Comparison of ENCODE assay signal across 11 mouse cellular contexts in genomic region chr10:41208860-41209377, GRCm38 (mm10).
DNase-seq lines count a peak whose midpoint lies in the region; ATAC-seq lines count a peak whose summit lies in the region.
"Had no signal": no experiment of that assay in that cellular context is flagged by ENCODE, and none has a peak within 500 bp of the region (broad histone marks: within the 10 kb centered on the region; RNA-seq: fewer than 3 reads in every experiment).

No protein-coding gene starts in this region.

- peaks cover 10% of the 10 kb centered on the region for H3K4me1 ChIP-seq in heart, embryonic 12.5 days (replicated peaks)
- H3K4me1 ChIP-seq in midbrain, embryonic 14.5 days (ENCODE audit: control insufficient read depth, insufficient read depth, low read length): peaks cover 13% of the 10 kb centered on the region
- H3K4me1 ChIP-seq: lung, embryonic 15.5 days had no signal

- H3K9me3 ChIP-seq in heart, embryonic 12.5 days (replicated peaks): no peaks in the 10 kb centered on the region
- H3K9me3 ChIP-seq in midbrain, embryonic 14.5 days (ENCODE audit: control insufficient read depth, low read length): no peaks in the 10 kb centered on the region
- H3K9me3 ChIP-seq: lung, embryonic 15.5 days had no signal

- intact Hi-C loops in heart, postnatal 14 days (cut with DNase I): no loop called here

- H3K36me3 ChIP-seq in heart, embryonic 12.5 days: no peaks in the 10 kb centered on the region
- no peaks in the 10 kb centered on the region for H3K36me3 ChIP-seq in midbrain, embryonic 14.5 days (ENCODE audit: control insufficient read depth, insufficient read depth, low read length)
- H3K36me3 ChIP-seq: lung, embryonic 15.5 days had no signal

- H3K4me3 ChIP-seq in heart, embryonic 12.5 days: no peak overlapping the region
- H3K4me3 ChIP-seq in midbrain, embryonic 14.5 days (replicated peaks; ENCODE audit: low read depth, low read length): no peak overlapping the region
- H3K4me3 ChIP-seq: lung, embryonic 15.5 days had no signal

- no peak overlapping the region for H3K9ac ChIP-seq in heart, embryonic 12.5 days
- H3K9ac ChIP-seq in midbrain, embryonic 14.5 days (replicated peaks; ENCODE audit: low read length): no peak overlapping the region
- H3K9ac ChIP-seq: lung, embryonic 15.5 days had no signal

- H3K4me2 ChIP-seq in heart, embryonic 12.5 days: no peak overlapping the region
- peak overlapping the region; percentile 11; the same call in 1 of the 2 replicates for H3K4me2 ChIP-seq in midbrain, embryonic 14.5 days (ENCODE audit: low read length)
- H3K4me2 ChIP-seq: lung, embryonic 15.5 days had no signal

- no peak for DNase-seq in heart, postnatal 14 days
- DNase-seq in NIH3T3 (ENCODE audit: low read depth) (peak; percentile 78), MN1 (ENCODE audit: low spot score) (no peak)
- peak; percentile 76 for DNase-seq in midbrain, embryonic 14.5 days
- DNase-seq in cerebellum, adult 11 months: no peak
- DNase-seq: cerebellum, adult 11-12 months; thymus, postnatal 4 days had no signal

- WGBS in heart, embryonic 12.5 days: 44% methylated on average over 6 of the region's 6 CpGs
- 33% methylated on average over 6 of the region's 6 CpGs for WGBS in midbrain, embryonic 14.5 days

- no peaks in the 10 kb centered on the region for H3K27me3 ChIP-seq in heart, embryonic 12.5 days (replicated peaks)
- no peaks in the 10 kb centered on the region for H3K27me3 ChIP-seq in midbrain, embryonic 14.5 days (ENCODE audit: control insufficient read depth, insufficient read depth, low read length)
- H3K27me3 ChIP-seq: lung, embryonic 15.5 days had no signal

- ATAC-seq in heart, embryonic 12.5 days (ENCODE audit: insufficient number of reproducible peaks, low FRiP score): peak; percentile 78
- peak; percentile 22 to 33; a peak in 1 of 4 replicates for ATAC-seq in hematopoietic stem cell, adult 5-6 weeks (replicated peaks in 1 of 2; ENCODE audit: insufficient read depth in 1 of 2, low FRiP score in 2 of 2, low TSS enrichment in 1 of 2, low read depth in 1 of 2, poor library complexity in 2 of 2, severe bottlenecking in 2 of 2)
- ATAC-seq in midbrain, embryonic 14.5 days (ENCODE audit: low FRiP score, low TSS enrichment): peak; percentile 82
- no peak for ATAC-seq in CD4-positive, CD25-positive, alpha-beta regulatory T cell, adult 4 months

- no peak overlapping the region for H3K27ac ChIP-seq in heart, embryonic 12.5 days (ENCODE audit: poor library complexity, severe bottlenecking)
- peak overlapping the region; percentile 88 for H3K27ac ChIP-seq in midbrain, embryonic 14.5 days (replicated peaks; ENCODE audit: low read depth, low read length)
- H3K27ac ChIP-seq: lung, embryonic 15.5 days had no signal

Comparison
In these comparisons a context has a peak if more than half of its experiments do, and no peak if none do; other contexts are left out.
1. DNase-seq: peak in NIH3T3 (single experiment) and midbrain, embryonic 14.5 days (single experiment); none in heart, postnatal 14 days (0 of 2), MN1 (single experiment) and cerebellum, adult 11 months (single experiment).